Mouse (Mus musculus) midbrain, embryonic 13.5 days (tissue): ENCODE measurements around the gene Kcnj12. TPM values are rescaled to one million over a fixed set of nuclear protein-coding genes. Genes with fewer than 3 reads are reported as not detected.

Source experiments
- polyA plus RNA-seq: library from polyadenylated mRNA; unstranded; fragments of >200 nt; fragmentation: Nextera tagmentation; extraction: Ambion mirVana; gene quantifications from 2 replicates; pipeline ENCODE4 v1.2.1, GENCODE M21; 2015

Gene Kcnj12
- polyA plus RNA-seq, 1 experiment from 2014 or later, result 1.4 TPM

Other genes with a start within 250 kb of the Kcnj12 start
- 10.6 and 11.7 TPM in 2 replicates for gene Top3a, start 245.2 kb upstream of the Kcnj12 start, polyA plus RNA-seq
- 7.0 and 7.5 TPM in 2 replicates for gene Smcr8, start 245.0 kb upstream of the Kcnj12 start, polyA plus RNA-seq
- gene Shmt1, start 210.8 kb upstream of the Kcnj12 start, polyA plus RNA-seq, result 15.5 and 16.2 TPM in 2 replicates
- 28.2 and 28.4 TPM in 2 replicates for gene Dhrs7b, start 191.9 kb upstream of the Kcnj12 start, polyA plus RNA-seq
- gene Tmem11, start 143.3 kb upstream of the Kcnj12 start, polyA plus RNA-seq, result 55.1 and 57.4 TPM in 2 replicates
- 30.0 and 31.8 TPM in 2 replicates for gene Natd1, start 107.8 kb upstream of the Kcnj12 start, polyA plus RNA-seq
- 28.2 and 29.8 TPM in 2 replicates for gene Map2k3, start 90.5 kb upstream of the Kcnj12 start, polyA plus RNA-seq
- gene Tnfrsf13b, start 104.2 kb downstream of the Kcnj12 start, polyA plus RNA-seq, result 0.77 and 1.0 TPM in 2 replicates
- 368 and 370 TPM in 2 replicates for gene Usp22, start 152.5 kb downstream of the Kcnj12 start, polyA plus RNA-seq
- not detected in 2 replicates for gene Aldh3a1, start 185.0 kb downstream of the Kcnj12 start, polyA plus RNA-seq
- gene Aldh3a2, start 244.9 kb downstream of the Kcnj12 start, polyA plus RNA-seq, result 21.4 and 23.2 TPM in 2 replicates